Mouse (Mus musculus): ENCODE measurements around the gene Zfp444.

Zfp444 gene

GRCm38 (mm10) chr7:6162172-6162571 lies 9.9 kb upstream of the Zfp444 start:
- WGBS, result 82% methylated on average over 4 of the region's 4 CpGs

DNA sequence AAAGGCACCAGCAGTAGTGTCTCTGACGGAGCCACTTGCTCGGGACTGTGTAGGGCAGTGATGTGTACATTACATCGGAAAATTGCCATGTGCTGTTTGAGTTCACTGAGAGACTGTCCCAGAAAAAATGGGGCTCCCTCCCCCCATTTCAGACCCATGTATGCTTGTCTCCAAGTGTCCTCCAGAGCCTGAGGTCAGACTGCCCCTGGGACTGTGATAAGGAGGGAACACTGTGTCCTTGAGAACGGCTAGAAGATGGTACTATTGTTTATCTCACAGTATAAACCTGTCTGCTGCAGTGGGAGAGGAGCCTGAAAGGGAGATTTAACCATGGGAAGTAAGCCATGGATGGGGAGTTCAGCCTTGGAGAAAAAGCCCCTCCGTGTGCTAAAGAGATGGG lies 7.4 kb upstream of the Zfp444 start:
- 80% methylated on average over 5 of the region's 5 CpGs for WGBS

- 53% methylated on average over 3 of the region's 3 CpGs for WGBS
Measured at GRCm38 (mm10) chr7:6169403-6169802, 2.6 kb upstream of the Zfp444 start.

DNA sequence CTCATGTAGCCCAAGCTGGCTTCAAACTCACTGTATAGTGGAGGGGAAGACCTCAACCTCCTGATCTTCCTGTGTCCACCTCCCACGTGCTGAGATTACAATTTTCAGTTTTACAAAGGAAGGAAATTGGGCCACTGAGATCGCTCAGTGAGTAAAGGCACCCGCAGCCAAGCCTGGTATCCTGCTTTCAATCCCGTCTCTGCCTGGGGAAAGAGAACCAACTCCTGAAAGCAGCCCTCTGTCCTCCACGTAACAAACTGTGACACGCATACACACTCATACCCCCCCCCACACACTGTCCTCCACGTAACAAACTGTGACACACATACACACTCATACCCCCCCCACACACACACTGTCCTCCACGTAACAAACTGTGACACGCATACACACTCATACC lies 1.6 kb upstream of the Zfp444 start:
- 39% methylated on average over 9 of the region's 9 CpGs for WGBS

DNA sequence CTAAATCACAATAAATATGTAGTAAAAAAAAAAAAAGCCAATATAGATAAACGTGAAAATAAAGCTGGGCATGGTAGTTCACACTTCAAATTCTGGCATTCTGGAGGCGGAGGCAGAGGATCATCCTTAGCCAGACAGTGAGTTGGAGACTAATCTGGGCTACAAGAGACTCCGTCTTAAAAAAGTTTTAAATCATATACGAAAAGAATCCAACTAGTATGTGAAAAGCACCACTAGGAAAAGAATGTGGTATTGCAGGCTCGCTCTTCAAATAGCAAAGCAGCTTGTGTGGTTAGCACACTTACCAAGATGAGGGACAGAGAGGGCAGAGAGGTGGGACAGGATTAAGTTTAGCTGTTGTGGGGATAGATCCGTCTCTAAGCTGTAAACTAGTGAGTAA lies 1.2 kb upstream of the Zfp444 start:
- 27% methylated on average over 6 of the region's 6 CpGs for WGBS

DNA sequence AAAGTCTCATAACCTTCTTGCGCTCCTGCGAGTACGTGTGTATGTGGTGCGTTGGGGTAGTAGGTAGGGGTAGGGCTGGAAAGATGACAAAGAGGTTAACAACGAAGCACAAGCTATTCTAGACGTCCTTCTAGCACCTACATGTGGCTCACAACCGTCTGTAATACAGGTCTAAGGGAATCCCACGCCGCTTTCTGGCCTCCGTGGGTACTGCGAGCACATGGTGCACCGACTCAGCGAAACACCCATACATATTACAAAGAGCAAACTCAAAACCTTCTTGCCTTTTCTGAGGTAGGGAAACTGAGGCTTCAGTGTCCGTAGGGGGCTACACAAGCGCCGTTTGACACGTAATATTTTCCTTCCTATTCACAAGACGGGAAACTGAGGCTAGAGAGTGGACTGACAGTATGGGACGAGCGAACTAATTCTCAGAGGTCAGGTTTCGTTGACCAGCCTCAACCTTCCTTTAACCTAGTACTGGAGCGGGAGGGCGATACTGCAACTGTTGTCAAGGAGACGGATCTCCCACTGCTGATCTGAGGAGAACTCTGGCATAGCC lies 501 bp upstream of the Zfp444 start:
- under 1% methylated on average over 24 of the region's 24 CpGs for WGBS

GRCm38 (mm10) chr7:6172674-6173244 lies 733 bp downstream of the Zfp444 start:
- WGBS, result under 1% methylated on average over 28 of the region's 28 CpGs

DNA sequence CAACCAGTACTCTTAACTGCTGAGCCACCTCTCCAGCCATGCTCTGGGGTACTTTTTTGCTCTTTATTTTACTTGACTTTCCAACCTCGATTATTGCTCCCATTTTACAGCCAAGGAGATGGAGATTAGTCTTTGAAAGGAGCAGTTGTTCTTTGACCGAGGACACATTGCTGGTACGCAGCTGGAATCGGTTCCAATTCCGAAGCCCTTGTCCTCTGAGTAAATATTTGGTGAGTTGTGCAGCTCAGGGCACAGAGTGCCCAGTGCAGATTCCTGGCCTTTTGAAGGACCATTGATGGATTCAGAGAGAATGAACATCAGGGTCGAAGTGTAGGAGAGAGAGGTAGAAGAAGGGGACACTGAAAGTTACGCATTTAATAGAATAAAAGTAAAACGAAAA lies 1.8 kb downstream of the Zfp444 start:
- WGBS, result 86% methylated on average over 8 of the region's 8 CpGs

DNA sequence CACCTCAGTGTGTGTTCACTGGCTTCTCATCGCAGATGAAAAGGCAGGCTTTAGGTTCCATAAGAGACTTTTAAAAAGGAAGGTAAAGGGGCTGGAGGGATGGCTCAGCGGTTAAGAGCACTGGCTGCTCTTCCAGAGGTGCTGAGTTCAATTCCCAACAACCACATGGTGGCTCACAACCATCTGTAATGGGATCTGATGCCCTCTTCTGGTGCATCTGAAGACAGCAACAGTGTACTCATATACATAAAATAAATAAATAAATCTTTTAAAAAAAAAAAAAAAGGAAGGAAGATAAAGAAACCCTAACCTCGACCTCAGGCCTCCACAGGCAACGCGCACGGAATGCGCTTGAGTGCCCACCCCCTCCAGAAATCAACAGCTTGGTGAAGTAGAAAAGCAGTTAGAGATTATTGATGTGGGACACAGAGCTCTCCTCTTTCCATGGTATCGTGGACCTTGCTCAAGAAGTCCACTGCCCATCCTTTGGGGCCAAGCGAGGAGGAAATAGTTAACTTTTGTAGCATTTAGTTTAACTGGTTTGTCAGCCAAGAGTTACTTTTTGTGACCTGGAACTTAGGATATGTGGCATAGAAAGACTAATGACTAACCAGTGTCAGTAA lies 2.5 kb downstream of the Zfp444 start:
- WGBS, result 79% methylated on average over 9 of the region's 9 CpGs

DNA sequence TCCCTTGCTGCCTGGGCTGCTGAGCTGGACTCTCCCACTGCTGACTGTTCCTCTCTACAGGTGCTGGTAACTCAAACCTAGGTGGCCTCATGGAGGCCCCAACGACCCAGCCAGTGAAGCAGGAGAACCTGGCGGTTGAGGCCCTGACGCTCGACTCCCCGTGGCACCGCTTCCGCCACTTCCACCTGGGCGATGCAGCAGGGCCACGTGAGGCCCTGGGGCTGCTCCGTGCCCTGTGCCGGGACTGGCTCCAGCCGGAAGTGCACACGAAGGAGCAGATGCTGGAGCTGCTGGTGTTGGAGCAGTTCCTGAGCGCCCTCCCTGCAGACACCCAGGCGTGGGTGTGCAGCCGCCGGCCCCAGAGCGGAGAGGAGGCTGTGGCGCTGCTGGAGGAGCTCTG lies 11.8 kb downstream of the Zfp444 start:
- WGBS, result 73% methylated on average over 19 of the region's 19 CpGs

DNA sequence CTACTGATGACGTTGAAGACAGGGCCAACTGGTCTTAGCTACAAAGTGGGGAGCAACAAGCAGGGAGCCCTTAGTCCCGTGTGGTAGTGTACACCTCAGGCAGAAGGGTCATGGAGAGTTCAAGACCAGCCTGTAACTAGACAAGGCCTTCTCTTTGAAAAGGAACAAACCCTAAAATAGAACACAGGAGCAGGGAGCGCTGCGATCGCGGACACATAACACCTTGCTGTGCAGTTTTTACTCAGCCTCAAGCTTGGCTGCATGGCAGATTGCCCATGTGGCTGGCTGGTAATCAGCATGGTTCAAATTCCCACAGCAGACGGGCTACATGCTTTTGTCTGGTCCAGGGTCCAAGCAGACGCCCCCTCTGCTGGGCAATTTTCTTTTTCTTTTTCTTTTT lies 12.5 kb downstream of the Zfp444 start:
- WGBS, result 71% methylated on average over 8 of the region's 8 CpGs

DNA sequence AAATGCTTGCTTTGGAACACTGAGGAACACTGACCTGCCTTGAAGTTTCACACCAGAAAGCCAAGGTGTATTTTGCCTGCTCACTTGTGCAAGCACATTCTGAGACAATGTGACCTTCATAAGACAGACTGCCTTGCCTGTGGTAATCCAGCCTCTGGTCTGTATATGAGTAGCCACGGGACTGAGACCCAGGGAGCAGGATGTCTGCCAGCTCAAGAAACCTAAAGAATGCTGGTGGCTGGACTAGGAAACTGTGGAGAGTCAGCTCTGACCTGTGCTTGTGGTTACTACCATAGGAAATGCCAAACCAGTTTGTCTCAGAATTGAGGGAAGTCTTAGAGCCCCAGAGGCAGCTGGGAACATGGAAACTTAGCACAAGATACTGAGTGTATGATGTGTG lies 13.4 kb downstream of the Zfp444 start:
- WGBS, result 85% methylated on average over 1 of the region's 1 CpGs

DNA sequence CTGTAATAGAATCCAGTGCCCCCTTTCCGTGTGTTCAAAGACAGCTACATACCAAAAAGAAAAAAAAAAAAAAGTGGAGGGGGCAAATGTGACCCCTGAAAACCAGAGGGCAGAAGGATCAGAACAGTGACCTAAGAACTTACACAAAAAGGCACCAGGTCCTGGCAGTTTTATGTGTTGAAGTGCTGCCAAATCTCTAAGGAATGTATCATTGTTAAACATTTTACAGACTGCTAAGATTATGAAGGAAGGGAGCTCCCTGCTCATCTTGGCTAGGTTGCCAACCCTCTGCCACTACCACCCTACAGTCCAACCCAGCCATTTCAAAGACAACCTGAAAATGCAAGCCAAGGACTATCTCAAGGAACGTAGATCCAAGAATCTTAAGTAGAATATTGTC lies 14.2 kb downstream of the Zfp444 start:
- 93% methylated on average over 2 of the region's 2 CpGs for WGBS

DNA sequence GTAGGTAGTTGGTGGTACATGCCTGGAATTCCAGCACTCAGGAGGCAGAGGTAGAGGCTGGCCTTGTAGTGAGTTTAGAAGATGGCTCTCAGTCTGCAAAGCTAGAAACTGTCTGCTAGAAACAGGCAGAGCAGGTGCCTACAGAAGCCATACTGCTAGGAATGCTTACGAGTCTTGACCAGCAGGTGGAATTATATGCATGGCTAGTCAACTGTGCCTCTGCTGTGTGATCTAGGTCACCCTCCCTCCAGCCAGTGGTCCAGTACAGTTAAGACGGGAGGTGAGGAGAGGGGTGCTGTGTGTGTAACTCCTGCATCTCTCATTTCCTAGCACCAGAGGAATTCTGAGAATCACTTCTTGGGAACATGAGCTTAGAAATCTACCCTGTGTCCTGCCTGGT lies 14.7 kb downstream of the Zfp444 start:
- WGBS, result 87% methylated on average over 2 of the region's 2 CpGs

- 62% methylated on average over 45 of the region's 45 CpGs for WGBS
Measured at GRCm38 (mm10) chr7:6189542-6189941, 17.5 kb downstream of the Zfp444 start.

- 44% methylated on average over 3 of the region's 3 CpGs for WGBS
Measured at GRCm38 (mm10) chr7:6191376-6191775, 19.4 kb downstream of the Zfp444 start.

DNA sequence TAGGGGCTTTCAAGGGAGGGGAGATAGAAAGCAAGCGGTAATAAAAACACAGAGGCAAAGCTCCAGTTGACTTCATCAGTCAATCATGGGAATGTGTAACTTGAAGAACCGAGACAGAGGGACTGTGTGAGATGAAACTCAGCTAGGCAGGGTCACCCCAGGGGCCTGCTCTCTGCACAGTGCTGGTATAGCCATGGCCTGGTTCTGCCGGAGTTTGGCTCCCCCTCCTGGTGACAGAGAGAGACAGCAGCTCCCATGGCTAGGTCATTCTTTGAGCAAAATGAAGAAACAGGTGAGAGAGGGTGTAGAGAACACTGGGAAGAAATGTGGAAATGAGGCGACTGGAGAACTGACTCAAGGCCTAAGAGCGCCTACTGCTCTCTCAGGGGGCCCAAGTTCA lies 22.1 kb downstream of the Zfp444 start:
- 15% methylated on average over 5 of the region's 5 CpGs for WGBS

DNA sequence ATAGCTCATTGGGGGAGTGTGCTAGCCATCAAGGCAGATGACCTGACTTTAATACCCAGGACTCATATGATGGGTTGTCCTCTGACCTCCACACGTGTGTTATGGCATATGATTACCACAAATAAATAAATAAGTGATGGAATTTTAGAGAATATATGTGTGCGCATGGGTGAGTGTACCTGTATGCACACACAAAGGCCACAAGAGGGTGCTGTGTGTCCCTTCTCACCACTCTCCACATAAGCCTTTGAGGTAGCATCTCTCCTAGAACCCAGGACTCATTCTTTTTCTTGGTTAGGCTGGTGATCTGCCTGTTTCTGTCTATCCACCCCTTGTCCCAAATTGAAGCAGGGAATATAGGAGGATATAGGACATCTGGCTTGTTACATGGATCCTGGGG lies 23.8 kb downstream of the Zfp444 start:
- WGBS, result 53% methylated on average over 2 of the region's 2 CpGs

DNA sequence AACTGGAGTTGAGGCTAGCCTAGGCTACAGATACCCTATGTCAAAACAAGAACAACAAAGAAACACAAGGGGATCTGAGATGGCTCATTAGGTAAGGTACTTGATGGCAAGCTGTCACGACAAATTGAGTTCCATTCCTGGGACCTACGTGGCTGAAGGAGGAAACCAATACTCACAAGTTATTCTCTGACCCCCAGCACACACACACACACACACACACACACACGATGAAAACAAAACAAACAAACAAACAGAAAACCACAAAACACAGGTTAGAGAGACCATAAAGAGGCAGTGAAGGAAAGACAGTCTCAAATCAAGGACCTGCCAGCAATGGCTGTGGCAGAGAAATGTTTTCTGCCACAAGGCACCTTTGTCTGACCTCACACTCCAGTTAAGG lies 24.8 kb downstream of the Zfp444 start, which contains the start of gene Galp:
Galp (plus strand) TSS at position 301 of the 400 bp plus-strand sequence.
- 70% methylated on average over 3 of the region's 3 CpGs for WGBS

DNA sequence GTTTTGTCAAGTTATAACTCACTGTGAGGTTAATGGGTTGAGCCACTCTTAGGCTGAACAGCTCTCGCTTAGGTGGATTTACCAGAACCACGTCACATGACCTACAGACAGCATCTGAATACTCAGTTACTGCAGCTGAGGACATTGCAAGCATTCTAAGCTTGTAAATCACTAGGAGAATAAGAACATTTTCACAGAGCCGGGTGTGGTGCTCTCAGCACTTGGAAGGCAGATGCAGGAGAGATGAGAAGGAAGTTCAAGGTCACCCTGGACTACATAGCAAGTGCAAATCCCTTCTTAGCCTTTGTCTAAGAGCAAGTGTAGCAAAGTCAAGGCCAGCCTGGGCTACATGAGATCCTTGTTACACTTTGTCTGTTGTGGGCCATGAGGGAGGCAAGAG lies 32.2 kb downstream of the Zfp444 start:
- 84% methylated on average over 3 of the region's 3 CpGs for WGBS

GRCm38 (mm10) chr7:6213144-6213543 lies 41.1 kb downstream of the Zfp444 start:
- 50% methylated on average over 5 of the region's 5 CpGs for WGBS

DNA sequence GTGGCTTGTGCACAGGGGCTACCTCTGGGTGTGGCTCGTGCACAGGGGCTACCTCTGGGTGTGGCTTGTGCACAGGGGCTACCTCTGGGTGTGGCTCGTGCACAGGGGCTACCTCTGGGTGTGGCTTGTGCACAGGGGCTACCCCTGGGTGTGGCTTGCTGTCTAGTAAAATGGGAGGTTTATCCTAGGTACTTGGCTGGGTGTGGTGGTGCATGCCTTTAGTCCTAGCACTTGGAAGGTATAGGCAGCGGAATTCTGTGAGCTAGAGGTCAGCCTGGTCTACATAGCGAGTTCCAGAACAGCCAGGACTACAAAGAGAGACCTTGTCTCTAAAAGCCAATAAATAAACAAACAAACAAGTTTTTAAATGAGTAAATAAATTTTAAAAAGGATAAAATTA lies 42.7 kb downstream of the Zfp444 start:
- WGBS, result 78% methylated on average over 4 of the region's 4 CpGs

- WGBS, result 43% methylated on average over 3 of the region's 3 CpGs
Measured at GRCm38 (mm10) chr7:6220147-6220546, 48.1 kb downstream of the Zfp444 start.

DNA sequence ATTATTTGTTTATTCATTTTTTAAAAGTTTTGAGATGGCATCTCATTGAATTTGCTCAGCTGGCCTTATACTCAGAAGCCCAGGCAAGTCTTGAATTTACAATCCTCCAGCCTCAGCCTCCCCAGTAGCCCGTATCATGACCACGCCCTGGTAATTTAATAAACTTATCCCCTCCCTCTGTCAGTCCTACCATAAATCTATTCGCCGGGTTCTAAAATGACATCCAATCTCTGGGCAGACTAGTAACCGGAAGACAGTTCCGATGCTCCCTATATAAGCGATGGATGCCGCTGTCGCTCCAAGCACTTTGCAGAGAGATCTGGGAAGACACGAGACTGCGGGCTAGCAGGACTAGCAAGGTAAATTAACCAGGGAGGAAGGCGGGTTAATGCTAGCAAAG lies 50.0 kb downstream of the Zfp444 start, which contains the start of gene Zscan5b:
Zscan5b (plus strand) TSS at position 301 of the 400 bp plus-strand sequence.
- 92% methylated on average over 12 of the region's 12 CpGs for WGBS
